Mouse (Mus musculus) liver, adult 2 months (tissue): ENCODE measurements around the gene Smyd4. TPM values are rescaled to one million over a fixed set of nuclear protein-coding genes. Genes with fewer than 3 reads are reported as not detected.
"Not testable (repeated sequence)": the region's sequence is repeated elsewhere in the genome, so short reads cannot be mapped to it uniquely, and the experiment has no call there.

Experiments
- DNase-seq: peaks from one replicate; pipeline ENCODE4 v3.0.0-alpha.2; 2011; ENCODE audit warnings: low read depth, low spot score; ENCODE audit errors: extremely low read depth
- H3K27ac ChIP-seq: fragments of 200-500 bp; replicated peaks from 2 replicates; pipeline ENCODE4 v1.5.1; 2012; ENCODE audit warnings: low read depth, mild to moderate bottlenecking, control low read depth, inconsistent platforms, low read length; ENCODE audit not compliant: insufficient read depth
- H3K27me3 ChIP-seq: fragments of 200-500 bp; 2 replicates; pipeline ENCODE4 v1.6.1; 2012; ENCODE audit warnings: mild to moderate bottlenecking, moderate library complexity, low read length, inconsistent platforms; ENCODE audit not compliant: control insufficient read depth, insufficient read depth
- H3K36me3 ChIP-seq: fragments of 200-500 bp; 2 replicates; pipeline ENCODE4 v1.6.1; 2012; ENCODE audit warnings: low read length, inconsistent platforms; ENCODE audit not compliant: control insufficient read depth, insufficient read depth
- H3K4me1 ChIP-seq: fragments of 200-500 bp; 2 replicates; pipeline ENCODE4 v1.6.1; 2011; ENCODE audit warnings: low read length; ENCODE audit not compliant: control insufficient read depth, insufficient read depth
- H3K4me3 ChIP-seq: fragments of 200-500 bp; 2 replicates; pipeline ENCODE4 v1.5.1; 2011; ENCODE audit warnings: low read depth, mild to moderate bottlenecking, control low read depth, low read length, moderate library complexity; ENCODE audit not compliant: insufficient read depth
- H3K79me2 ChIP-seq: fragments of 200-500 bp; 2 replicates; pipeline ENCODE4 v1.6.1; 2012; ENCODE audit warnings: inconsistent platforms, mild to moderate bottlenecking, low read length, moderate library complexity; ENCODE audit not compliant: control insufficient read depth, insufficient read depth
- H3K9ac ChIP-seq: fragments of 200-500 bp; 2 replicates; pipeline ENCODE4 v1.6.1; 2012; ENCODE audit warnings: low read depth, mild to moderate bottlenecking, control low read depth, inconsistent platforms, low read length
- CTCF ChIP-seq: fragments of 200-500 bp; IDR thresholded peaks from 2 replicates; pipeline ENCODE4 v1.5.1; 2011; ENCODE audit warnings: low read depth, low read length, control low read depth
- POLR2A ChIP-seq: fragments of 200-500 bp; IDR thresholded peaks from 2 replicates; pipeline ENCODE4 v1.6.1; 2011; ENCODE audit warnings: low read length, control low read depth; ENCODE audit not compliant: insufficient read depth; ENCODE audit errors: extremely low read depth
- WGBS: fragments of 180-500 bp; shearing (Covaris S2); methylation state at CpG from one replicate; pipeline ENCODE4 v1.1.7; 2018; 5-methylcytosine and 5-hydroxymethylcytosine counted together
- polyA plus RNA-seq: library from polyadenylated mRNA; depleted of rRNA; stranded (reverse); fragments of >200 nt; gene quantifications from 2 replicates; pipeline ENCODE4 v1.2.3, GENCODE M21; 2012
- total RNA-seq: library from RNA; depleted of rRNA; stranded (reverse); fragments of >200 nt; gene quantifications from 2 replicates; pipeline ENCODE4 v1.2.3, GENCODE M21; 2014

The Smyd4 gene
- total and polyA plus RNA-seq, 2 experiments, result 1.1 to 1.8 TPM

GRCm38 (mm10) chr11:75377125-75377524 lies 28.9 kb downstream of the Smyd4 start:
- Histone ChIP-seq H3K27ac (no peak overlapping the region), H3K36me3 (no peaks in the 10 kb centered on the region), H3K79me2 (no peaks in the 10 kb centered on the region), H3K27me3 (no peaks in the 10 kb centered on the region), H3K9ac (no peak overlapping the region), H3K4me3 (no peak overlapping the region), H3K4me1 (no peaks in the 10 kb centered on the region)
- TF ChIP-seq POLR2A (no peak), CTCF (no peak)
- 91% methylated on average over 1 of the region's 1 CpGs for WGBS
- no peak for DNase-seq

GRCm38 (mm10) chr11:75378786-75379185 lies 30.6 kb downstream of the Smyd4 start:
- not testable (repeated sequence) for H3K9ac ChIP-seq, H3K79me2 ChIP-seq, H3K27me3 ChIP-seq, H3K27ac ChIP-seq, H3K4me3 ChIP-seq, DNase-seq, H3K4me1 ChIP-seq, H3K36me3 ChIP-seq
- 93% methylated on average over 2 of the region's 2 CpGs for WGBS

GRCm38 (mm10) chr11:75383529-75383928 lies 35.3 kb downstream of the Smyd4 start:
- WGBS, result 65% methylated on average over 3 of the region's 3 CpGs
- not testable (repeated sequence) for H3K27me3 ChIP-seq, DNase-seq, H3K4me3 ChIP-seq, H3K9ac ChIP-seq, H3K79me2 ChIP-seq, H3K27ac ChIP-seq, H3K36me3 ChIP-seq, H3K4me1 ChIP-seq

- no peak overlapping the region for H3K4me3 ChIP-seq
- H3K27me3 ChIP-seq, result no peaks in the 10 kb centered on the region
- no peak overlapping the region for H3K9ac ChIP-seq
- 77% methylated on average over 1 of the region's 1 CpGs for WGBS
- H3K27ac ChIP-seq, result no peak overlapping the region
- H3K4me1 ChIP-seq, result no peaks in the 10 kb centered on the region
- DNase-seq, result no peak
- TF ChIP-seq CTCF (no peak), POLR2A (no peak)
- H3K36me3 ChIP-seq, result no peaks in the 10 kb centered on the region
- no peaks in the 10 kb centered on the region for H3K79me2 ChIP-seq
Measured at GRCm38 (mm10) chr11:75395611-75396010, 47.4 kb downstream of the Smyd4 start.

GRCm38 (mm10) chr11:75397452-75397851 lies 49.2 kb downstream of the Smyd4 start:
- no peak for TF ChIP-seq POLR2A
- no peak for TF ChIP-seq CTCF
- H3K79me2 ChIP-seq, result no peaks in the 10 kb centered on the region
- H3K36me3 ChIP-seq, result no peaks in the 10 kb centered on the region
- no peak overlapping the region for H3K27ac ChIP-seq
- no peak overlapping the region for H3K9ac ChIP-seq
- WGBS, result 78% methylated on average over 7 of the region's 7 CpGs
- H3K27me3 ChIP-seq, result no peaks in the 10 kb centered on the region
- H3K4me3 ChIP-seq, result no peak overlapping the region
- H3K4me1 ChIP-seq, result peaks cover 3% of the 10 kb centered on the region
- no peak for DNase-seq

- no peak for TF ChIP-seq POLR2A
- no peak for TF ChIP-seq CTCF
- Histone ChIP-seq H3K79me2 (no peaks in the 10 kb centered on the region), H3K4me1 (peaks cover 14% of the 10 kb centered on the region), H3K36me3 (no peaks in the 10 kb centered on the region), H3K27me3 (no peaks in the 10 kb centered on the region), H3K9ac (no peak overlapping the region), H3K27ac (no peak overlapping the region), H3K4me3 (no peak overlapping the region)
- no peak for DNase-seq
- WGBS, result 83% methylated on average over 11 of the region's 11 CpGs
Measured at GRCm38 (mm10) chr11:75399411-75399841, 51.2 kb downstream of the Smyd4 start.

GRCm38 (mm10) chr11:75400099-75400498 lies 51.9 kb downstream of the Smyd4 start:
- Histone ChIP-seq H3K27me3 (no peaks in the 10 kb centered on the region), H3K36me3 (no peaks in the 10 kb centered on the region), H3K4me3 (no peak overlapping the region), H3K27ac (no peak overlapping the region), H3K9ac (no peak overlapping the region), H3K79me2 (no peaks in the 10 kb centered on the region), H3K4me1 (peaks cover 14% of the 10 kb centered on the region)
- TF ChIP-seq POLR2A, result no peak
- no peak for TF ChIP-seq CTCF
- no peak for DNase-seq
- WGBS, result 92% methylated on average over 9 of the region's 9 CpGs
